Mouse (Mus musculus): ENCODE measurements around the gene Adam12. TPM values are rescaled to one million over a fixed set of nuclear protein-coding genes. Genes with fewer than 3 reads are reported as not detected.

Adam12 gene
- polyA plus RNA-seq, 1 experiment from 2014 or later = 3.1 TPM

- WGBS = 60% methylated on average over 2 of the region's 2 CpGs
- Histone ChIP-seq H3K27me3 (ENCODE audit: control insufficient read depth, insufficient read depth, low read length) (no peaks in the 10 kb centered on the region), H3K4me2 (replicated peaks; ENCODE audit: low read depth, low read length) (no peak overlapping the region), H3K9me3 (ENCODE audit: control insufficient read depth, low read length) (no peaks in the 10 kb centered on the region), H3K4me3 (ENCODE audit: low read depth, low read length) (no peak overlapping the region), H3K4me1 (replicated peaks; ENCODE audit: control insufficient read depth, insufficient read depth, low read length) (no peaks in the 10 kb centered on the region), H3K27ac (ENCODE audit: low read depth, low read length) (no peak overlapping the region), H3K36me3 (ENCODE audit: control insufficient read depth, insufficient read depth, low read length) (no peaks in the 10 kb centered on the region), H3K9ac (ENCODE audit: low read depth, low read length) (no peak overlapping the region)
- ATAC-seq (ENCODE audit: low FRiP score) (no peak), DNase-seq (ENCODE audit: low spot score) (no peak)
These were observed 285.1 kb downstream of the Adam12 start for GRCm38 (mm10) chr7:133946757-133947345.

GRCm38 (mm10) chr7:133946113-133946512 lies 285.8 kb downstream of the Adam12 start:
- no peak for ATAC-seq (ENCODE audit: low FRiP score)
- Histone ChIP-seq H3K27me3 (ENCODE audit: control insufficient read depth, insufficient read depth, low read length) (no peaks in the 10 kb centered on the region), H3K4me1 (replicated peaks; ENCODE audit: control insufficient read depth, insufficient read depth, low read length) (no peaks in the 10 kb centered on the region), H3K9ac (ENCODE audit: low read depth, low read length) (no peak overlapping the region), H3K4me3 (ENCODE audit: low read depth, low read length) (no peak overlapping the region), H3K27ac (ENCODE audit: low read depth, low read length) (no peak overlapping the region), H3K4me2 (replicated peaks; ENCODE audit: low read depth, low read length) (no peak overlapping the region), H3K36me3 (ENCODE audit: control insufficient read depth, insufficient read depth, low read length) (no peaks in the 10 kb centered on the region), H3K9me3 (ENCODE audit: control insufficient read depth, low read length) (no peaks in the 10 kb centered on the region)
- no peak for DNase-seq (ENCODE audit: low spot score)
- 76% methylated on average over 4 of the region's 4 CpGs for WGBS

GRCm38 (mm10) chr7:133940405-133940804 lies 291.5 kb downstream of the Adam12 start:
- DNase-seq (ENCODE audit: low spot score) (no peak), ATAC-seq (ENCODE audit: low FRiP score) (no peak)
- Histone ChIP-seq H3K27me3 (ENCODE audit: control insufficient read depth, insufficient read depth, low read length) (no peaks in the 10 kb centered on the region), H3K36me3 (ENCODE audit: control insufficient read depth, insufficient read depth, low read length) (no peaks in the 10 kb centered on the region), H3K9ac (ENCODE audit: low read depth, low read length) (no peak overlapping the region), H3K9me3 (ENCODE audit: control insufficient read depth, low read length) (no peaks in the 10 kb centered on the region), H3K4me1 (replicated peaks; ENCODE audit: control insufficient read depth, insufficient read depth, low read length) (no peaks in the 10 kb centered on the region), H3K4me3 (ENCODE audit: low read depth, low read length) (no peak overlapping the region), H3K27ac (ENCODE audit: low read depth, low read length) (no peak overlapping the region), H3K4me2 (replicated peaks; ENCODE audit: low read depth, low read length) (no peak overlapping the region)
- WGBS = 81% methylated on average over 4 of the region's 4 CpGs

GRCm38 (mm10) chr7:133937473-133937872 lies 294.5 kb downstream of the Adam12 start:
- no peak overlapping the region for H3K4me2 ChIP-seq (replicated peaks; ENCODE audit: low read depth, low read length)
- ATAC-seq (ENCODE audit: low FRiP score) = no peak
- no peak for DNase-seq (ENCODE audit: low spot score)
- no peak overlapping the region for H3K4me3 ChIP-seq (ENCODE audit: low read depth, low read length)
- WGBS = 81% methylated on average over 3 of the region's 3 CpGs
- no peaks in the 10 kb centered on the region; the same call in 1 of the 2 replicates for H3K27me3 ChIP-seq (ENCODE audit: control insufficient read depth, insufficient read depth, low read length)
- no peaks in the 10 kb centered on the region for H3K36me3 ChIP-seq (ENCODE audit: control insufficient read depth, insufficient read depth, low read length)
- H3K4me1 ChIP-seq (replicated peaks; ENCODE audit: control insufficient read depth, insufficient read depth, low read length) = no peaks in the 10 kb centered on the region
- H3K27ac ChIP-seq (ENCODE audit: low read depth, low read length) = no peak overlapping the region
- no peaks in the 10 kb centered on the region for H3K9me3 ChIP-seq (ENCODE audit: control insufficient read depth, low read length)
- no peak overlapping the region for H3K9ac ChIP-seq (ENCODE audit: low read depth, low read length)

DNA sequence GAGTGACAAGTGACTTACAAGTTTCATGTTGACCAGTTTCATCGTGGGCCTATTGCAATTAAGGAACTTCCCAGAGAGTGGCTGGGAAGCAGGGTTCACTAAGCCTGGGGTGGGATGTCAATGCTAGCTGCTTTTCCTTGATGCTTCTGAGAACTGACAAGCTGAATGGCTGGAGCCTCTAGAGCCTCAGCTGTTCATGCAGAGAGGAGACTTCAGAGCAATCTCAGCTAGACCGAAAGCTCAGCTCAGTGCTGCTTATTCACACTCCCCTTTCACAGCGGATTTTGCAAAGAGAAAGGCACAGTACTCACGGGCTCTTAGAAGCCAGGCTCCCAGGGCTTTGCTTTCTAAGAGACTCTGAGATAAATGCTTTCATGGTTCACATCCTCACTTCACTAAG lies 295.6 kb downstream of the Adam12 start:
- Histone ChIP-seq H3K9ac (ENCODE audit: low read depth, low read length) (no peak overlapping the region), H3K27ac (ENCODE audit: low read depth, low read length) (no peak overlapping the region), H3K4me2 (replicated peaks; ENCODE audit: low read depth, low read length) (no peak overlapping the region), H3K27me3 (ENCODE audit: control insufficient read depth, insufficient read depth, low read length) (no peaks in the 10 kb centered on the region; the same call in 1 of the 2 replicates), H3K9me3 (ENCODE audit: control insufficient read depth, low read length) (no peaks in the 10 kb centered on the region), H3K4me1 (replicated peaks; ENCODE audit: control insufficient read depth, insufficient read depth, low read length) (no peaks in the 10 kb centered on the region), H3K4me3 (ENCODE audit: low read depth, low read length) (no peak overlapping the region), H3K36me3 (ENCODE audit: control insufficient read depth, insufficient read depth, low read length) (no peaks in the 10 kb centered on the region)
- WGBS = 38% methylated on average over 4 of the region's 4 CpGs
- no peak for DNase-seq (ENCODE audit: low spot score)
- no peak for ATAC-seq (ENCODE audit: low FRiP score)

DNA sequence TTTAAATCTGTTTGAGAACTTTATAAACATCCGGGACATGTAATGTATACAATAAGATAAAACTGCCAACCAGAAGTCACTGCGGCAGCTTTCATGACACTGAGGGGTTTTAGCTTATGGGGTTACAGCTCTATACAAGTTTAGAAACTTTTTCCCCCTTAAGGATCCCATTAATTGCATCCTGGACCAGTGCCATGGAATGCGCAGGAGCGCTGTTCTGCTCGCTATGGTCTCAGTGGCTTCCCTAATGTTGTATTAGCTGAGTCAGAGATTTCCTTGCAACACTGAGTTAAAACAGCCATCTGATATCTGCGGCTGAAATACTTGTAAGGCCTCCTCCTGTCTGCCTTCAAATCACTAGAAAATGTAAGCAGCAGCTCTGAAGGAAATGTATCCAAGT lies 298.6 kb downstream of the Adam12 start:
- ATAC-seq (ENCODE audit: low FRiP score) (no peak), DNase-seq (ENCODE audit: low spot score) (no peak)
- H3K27me3 ChIP-seq (ENCODE audit: control insufficient read depth, insufficient read depth, low read length) = no peaks in the 10 kb centered on the region; the same call in 1 of the 2 replicates
- no peaks in the 10 kb centered on the region for H3K9me3 ChIP-seq (ENCODE audit: control insufficient read depth, low read length)
- H3K4me1 ChIP-seq (replicated peaks; ENCODE audit: control insufficient read depth, insufficient read depth, low read length) = no peaks in the 10 kb centered on the region
- WGBS = 78% methylated on average over 6 of the region's 6 CpGs
- no peak overlapping the region for H3K4me3 ChIP-seq (ENCODE audit: low read depth, low read length)
- H3K27ac ChIP-seq (ENCODE audit: low read depth, low read length) = no peak overlapping the region
- no peaks in the 10 kb centered on the region for H3K36me3 ChIP-seq (ENCODE audit: control insufficient read depth, insufficient read depth, low read length)
- H3K9ac ChIP-seq (ENCODE audit: low read depth, low read length) = no peak overlapping the region
- H3K4me2 ChIP-seq (replicated peaks; ENCODE audit: low read depth, low read length) = no peak overlapping the region

DNA sequence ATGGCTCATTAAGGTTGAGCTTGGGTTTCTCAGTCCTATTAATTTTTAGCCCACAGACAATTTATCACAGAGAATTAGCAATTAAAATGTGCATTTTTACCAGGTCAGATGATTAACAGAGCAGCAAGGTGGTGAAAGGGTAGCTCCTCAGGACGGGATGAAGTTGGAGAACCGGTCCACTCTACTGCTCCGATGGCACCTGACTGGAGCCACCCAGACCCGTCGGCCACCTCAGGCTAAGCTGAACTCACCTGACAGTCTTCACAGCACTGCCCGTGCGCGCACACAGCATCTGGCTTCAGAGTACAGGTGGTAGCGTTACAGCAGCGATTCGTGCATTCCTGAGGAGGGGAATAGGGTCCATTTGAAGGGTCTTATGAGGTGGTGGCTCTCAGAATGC lies 300.5 kb downstream of the Adam12 start:
- no peaks in the 10 kb centered on the region for H3K36me3 ChIP-seq (ENCODE audit: control insufficient read depth, insufficient read depth, low read length)
- H3K4me1 ChIP-seq (replicated peaks; ENCODE audit: control insufficient read depth, insufficient read depth, low read length) = no peaks in the 10 kb centered on the region
- no peak overlapping the region for H3K27ac ChIP-seq (ENCODE audit: low read depth, low read length)
- H3K4me3 ChIP-seq (ENCODE audit: low read depth, low read length) = no peak overlapping the region
- no peak overlapping the region for H3K9ac ChIP-seq (ENCODE audit: low read depth, low read length)
- no peaks in the 10 kb centered on the region for H3K9me3 ChIP-seq (ENCODE audit: control insufficient read depth, low read length)
- no peaks in the 10 kb centered on the region; the same call in 1 of the 2 replicates for H3K27me3 ChIP-seq (ENCODE audit: control insufficient read depth, insufficient read depth, low read length)
- ATAC-seq (ENCODE audit: low FRiP score) (no peak), DNase-seq (ENCODE audit: low spot score) (no peak)
- no peak overlapping the region for H3K4me2 ChIP-seq (replicated peaks; ENCODE audit: low read depth, low read length)
- WGBS = 92% methylated on average over 11 of the region's 11 CpGs

DNA sequence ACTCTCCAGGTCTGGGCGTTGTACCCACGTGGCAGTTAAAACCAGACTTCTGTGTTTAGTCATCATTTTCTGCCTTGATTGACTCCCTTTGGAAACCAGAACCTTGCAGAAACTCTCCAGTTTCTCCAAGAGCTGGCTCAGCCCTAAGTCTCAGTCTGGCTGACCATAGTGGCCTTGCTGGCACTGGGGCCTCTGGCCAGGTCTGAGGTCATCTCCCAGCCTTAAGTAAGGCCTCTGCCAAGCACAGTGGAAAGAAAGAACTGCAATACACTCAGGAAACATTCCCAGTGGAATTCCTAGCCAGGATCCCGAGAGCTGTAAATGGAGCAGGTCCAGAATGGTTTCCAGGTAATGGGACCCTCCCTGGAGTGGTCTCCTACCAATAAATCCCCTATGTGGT lies 303.0 kb downstream of the Adam12 start:
- Histone ChIP-seq H3K4me2 (replicated peaks; ENCODE audit: low read depth, low read length) (no peak overlapping the region), H3K27ac (ENCODE audit: low read depth, low read length) (no peak overlapping the region), H3K36me3 (ENCODE audit: control insufficient read depth, insufficient read depth, low read length) (no peaks in the 10 kb centered on the region), H3K9ac (ENCODE audit: low read depth, low read length) (no peak overlapping the region), H3K27me3 (ENCODE audit: control insufficient read depth, insufficient read depth, low read length) (no peaks in the 10 kb centered on the region), H3K4me1 (replicated peaks; ENCODE audit: control insufficient read depth, insufficient read depth, low read length) (no peaks in the 10 kb centered on the region), H3K9me3 (ENCODE audit: control insufficient read depth, low read length) (no peaks in the 10 kb centered on the region), H3K4me3 (ENCODE audit: low read depth, low read length) (no peak overlapping the region)
- ATAC-seq (ENCODE audit: low FRiP score) = no peak
- DNase-seq (ENCODE audit: low spot score) = no peak
- WGBS = 83% methylated on average over 3 of the region's 3 CpGs

- H3K4me1 ChIP-seq (replicated peaks; ENCODE audit: control insufficient read depth, insufficient read depth, low read length) = no peaks in the 10 kb centered on the region
- no peak for DNase-seq (ENCODE audit: low spot score)
- no peaks in the 10 kb centered on the region for H3K27me3 ChIP-seq (ENCODE audit: control insufficient read depth, insufficient read depth, low read length)
- no peaks in the 10 kb centered on the region for H3K9me3 ChIP-seq (ENCODE audit: control insufficient read depth, low read length)
- no peaks in the 10 kb centered on the region for H3K36me3 ChIP-seq (ENCODE audit: control insufficient read depth, insufficient read depth, low read length)
- H3K9ac ChIP-seq (ENCODE audit: low read depth, low read length) = no peak overlapping the region
- ATAC-seq (ENCODE audit: low FRiP score) = no peak
- H3K27ac ChIP-seq (ENCODE audit: low read depth, low read length) = no peak overlapping the region
- H3K4me2 ChIP-seq (replicated peaks; ENCODE audit: low read depth, low read length) = no peak overlapping the region
- WGBS = 26% methylated on average over 2 of the region's 2 CpGs
- H3K4me3 ChIP-seq (ENCODE audit: low read depth, low read length) = no peak overlapping the region
These were observed 306.2 kb downstream of the Adam12 start for GRCm38 (mm10) chr7:133925771-133926170.
